Mouse (Mus musculus): ENCODE results near the gene Retreg3.

The Retreg3 gene

GRCm38 (mm10) chr11:101119761-101120544 is at the start of gene Retreg3, which contains the start of gene Tubg1:
Retreg3 (minus strand) TSS chr11:101119893.
Tubg1 (plus strand) TSS chr11:101119938.
- DNase-seq, result peak; percentile 97 to 100

- DNase-seq, result peak; percentile 19 to 23
These were observed 48.7 kb upstream of the Retreg3 start for GRCm38 (mm10) chr11:101168301-101168980.

DNA sequence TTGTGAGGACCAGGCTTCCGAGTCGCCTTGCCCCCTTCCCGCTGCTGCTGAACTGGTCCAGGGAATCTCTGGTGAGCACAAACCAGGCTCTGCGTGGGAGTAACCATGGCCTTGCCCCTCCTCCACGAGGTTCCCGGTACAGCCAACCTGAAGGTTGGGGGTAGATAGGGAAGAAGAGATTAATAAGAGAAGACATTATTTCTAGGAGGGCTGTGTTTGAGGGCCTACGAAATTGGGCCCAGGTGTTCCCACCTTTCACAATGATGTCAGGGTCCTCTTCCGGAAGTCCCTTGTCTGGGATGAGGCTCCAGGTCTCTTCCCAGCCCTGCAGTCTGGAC is 48.2 kb upstream of the Retreg3 start:
- DNase-seq, result peak; percentile 12 to 17

- peak in 1 of 2 experiments; percentile 18 for DNase-seq
These were observed 47.7 kb upstream of the Retreg3 start for GRCm38 (mm10) chr11:101167211-101167962.

DNA sequence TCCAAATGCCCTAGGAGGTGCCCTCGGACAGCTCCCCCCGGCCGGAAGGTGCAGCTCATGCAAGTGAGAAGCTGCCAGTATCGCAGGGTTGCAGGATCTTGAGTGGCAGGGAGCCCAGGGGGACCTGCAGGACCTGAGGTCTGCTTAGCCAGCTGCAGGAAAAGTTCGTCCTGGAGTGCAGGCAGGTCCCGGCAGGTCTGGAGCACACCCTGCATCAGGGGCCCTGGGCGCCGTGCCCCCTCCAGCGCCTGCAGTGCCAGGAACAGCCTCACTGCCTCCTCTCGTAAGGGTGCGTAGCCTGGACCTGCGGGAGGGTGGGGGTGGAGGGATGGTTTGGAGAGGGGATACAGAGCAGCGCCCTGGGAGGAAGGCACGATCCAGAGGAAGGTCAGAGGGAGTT is 46.7 kb upstream of the Retreg3 start:
- peak; percentile 28 to 31 for DNase-seq

GRCm38 (mm10) chr11:101164677-101165580 is 45.2 kb upstream of the Retreg3 start:
- peak; percentile 20 to 33 for DNase-seq

- DNase-seq, result peak in 1 of 2 experiments; percentile 11
These were observed 44.6 kb upstream of the Retreg3 start for GRCm38 (mm10) chr11:101164351-101164665.

DNA sequence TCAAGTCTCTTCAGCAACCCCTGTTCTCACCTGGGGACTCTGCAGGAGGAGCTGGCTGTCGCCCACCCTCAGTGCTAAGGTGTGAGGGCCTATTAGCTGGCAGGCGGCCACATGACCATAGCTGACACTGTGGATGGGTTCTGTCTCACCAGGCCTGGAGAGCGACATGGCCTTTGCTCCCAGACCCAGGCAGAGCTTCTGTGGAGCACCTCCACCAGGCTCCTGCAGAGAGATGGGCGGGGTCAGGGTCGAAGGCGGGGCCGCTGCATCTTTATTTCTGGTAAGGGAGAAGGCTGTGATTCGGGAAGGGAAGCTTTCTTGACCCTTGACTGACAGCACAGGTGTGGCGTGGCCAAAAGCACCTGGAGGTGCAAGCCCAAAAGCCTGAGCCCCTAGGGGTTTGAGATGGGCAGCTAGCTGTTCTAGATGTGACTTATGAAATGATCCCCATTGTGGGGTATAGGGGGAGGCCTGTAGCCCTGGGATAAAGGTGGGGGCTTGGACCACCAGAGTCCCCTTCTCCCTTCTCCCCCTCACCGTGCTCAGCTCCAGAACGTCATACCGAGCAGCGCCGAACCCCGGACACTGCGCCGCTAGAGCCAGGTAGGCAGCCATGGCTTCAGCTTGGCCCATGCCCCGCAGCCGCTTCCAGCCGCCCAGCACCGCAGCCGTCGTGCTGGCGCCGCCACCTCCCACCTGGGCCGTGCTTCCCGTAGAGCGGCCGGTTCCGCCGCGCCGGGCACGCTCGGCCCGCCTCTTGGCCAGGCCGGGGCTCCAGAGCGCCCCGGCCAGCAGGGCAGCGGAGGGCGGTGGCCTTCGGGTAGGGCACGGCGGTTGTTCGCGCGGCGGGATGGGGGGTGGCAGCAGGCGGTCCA is 44.0 kb upstream of the Retreg3 start:
- peak; percentile 34 to 50 for DNase-seq

GRCm38 (mm10) chr11:101162772-101163171 is 43.1 kb upstream of the Retreg3 start:
- peak; percentile 49 to 59 for DNase-seq

- DNase-seq, result peak in 1 of 2 experiments; percentile 9
These were observed 42.6 kb upstream of the Retreg3 start for GRCm38 (mm10) chr11:101162301-101162700.

DNA sequence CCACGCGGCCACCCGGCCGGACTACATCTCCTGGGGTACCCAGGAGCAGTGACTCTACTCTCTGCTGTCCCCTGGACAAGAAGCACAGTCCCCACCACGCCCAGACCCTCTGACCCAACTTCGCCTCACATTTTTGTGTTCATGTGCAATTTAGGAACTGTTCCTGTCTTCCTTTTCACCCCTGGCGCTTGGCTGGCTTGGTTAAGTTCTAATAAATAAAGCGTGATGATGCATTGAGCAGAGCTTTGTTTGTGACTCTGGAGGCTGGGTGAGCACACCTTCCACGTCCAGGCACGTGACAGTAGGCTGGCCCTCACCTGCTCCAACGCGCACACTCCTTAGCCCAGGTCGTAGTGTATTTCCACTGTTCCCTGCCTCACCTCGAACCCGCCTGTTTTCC is 41.9 kb upstream of the Retreg3 start:
- DNase-seq, result no peak

- DNase-seq, result peak; percentile 7 to 27
These were observed 41.4 kb upstream of the Retreg3 start for GRCm38 (mm10) chr11:101160981-101161505.

DNA sequence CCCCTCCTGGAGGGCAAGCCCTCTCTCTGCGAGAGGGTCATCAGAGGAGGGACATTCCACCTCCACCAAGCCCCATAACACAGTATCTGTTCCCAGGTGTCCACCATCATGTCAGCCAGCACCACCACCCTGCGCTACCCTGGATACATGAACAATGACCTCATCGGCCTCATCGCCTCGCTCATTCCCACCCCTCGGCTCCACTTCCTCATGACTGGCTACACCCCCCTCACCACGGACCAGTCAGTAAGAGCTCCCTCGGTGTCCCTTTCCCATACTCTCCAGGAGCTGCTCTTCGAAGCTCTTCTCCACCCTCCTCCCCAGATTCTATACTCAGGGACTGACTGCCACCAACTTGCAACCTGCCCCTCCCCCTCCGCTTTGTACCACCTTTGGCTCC is 40.5 kb upstream of the Retreg3 start:
- DNase-seq, result peak in 1 of 2 experiments; percentile 7

DNA sequence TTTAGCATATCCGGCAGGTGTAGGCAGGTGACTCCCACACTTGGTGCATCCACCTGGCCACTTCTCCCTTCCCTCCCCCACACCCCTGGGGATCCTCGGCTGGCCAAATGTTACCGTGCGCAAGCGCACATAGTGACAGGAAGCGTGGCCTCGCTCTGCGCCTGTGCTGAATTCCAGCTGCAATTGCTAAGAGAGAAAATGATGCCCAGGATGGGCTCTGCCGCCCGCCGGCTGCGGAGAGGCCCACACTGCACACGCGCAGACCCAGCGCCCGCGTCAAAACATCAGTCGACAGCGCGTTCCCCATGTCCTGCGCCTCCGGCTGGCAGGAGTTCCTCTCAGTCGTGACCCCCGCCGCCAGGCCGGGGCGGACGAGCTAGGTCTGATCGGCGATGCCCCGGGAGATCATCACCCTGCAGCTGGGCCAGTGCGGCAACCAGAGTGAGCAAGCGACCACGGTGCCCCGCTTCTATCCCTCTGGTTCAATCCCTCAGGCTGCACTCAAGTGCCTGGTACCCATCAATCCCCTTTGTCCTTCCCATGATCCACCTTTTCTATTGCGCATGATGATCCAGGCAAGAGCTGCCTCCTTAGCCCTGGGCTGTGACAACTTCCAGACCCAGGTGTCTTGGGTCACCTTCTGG is 36.2 kb upstream of the Retreg3 start, which contains the start of gene Tubg2:
Tubg2 (plus strand) TSS at position 180 of the 644 bp plus-strand sequence.
- peak; percentile 81 to 84 for DNase-seq

DNA sequence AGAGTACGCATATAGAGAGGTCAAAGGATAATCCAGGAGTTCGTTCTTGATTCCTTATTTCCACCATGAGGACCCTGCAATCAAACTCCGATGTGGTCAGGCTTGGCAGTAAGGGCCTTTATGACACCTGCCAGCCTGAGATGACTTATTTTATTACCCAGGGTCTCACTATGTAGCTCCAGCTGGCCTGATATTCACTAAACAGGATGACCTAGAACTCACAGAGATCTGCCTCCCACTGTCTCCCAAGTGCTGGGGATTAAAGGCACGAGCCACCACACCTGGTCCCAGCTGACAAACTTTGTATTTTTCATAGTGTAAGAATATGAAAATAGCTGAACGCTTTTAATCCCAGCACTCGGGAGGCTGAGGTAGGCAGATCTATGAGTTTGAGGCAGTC is 35.5 kb upstream of the Retreg3 start:
- no peak for DNase-seq

DNA sequence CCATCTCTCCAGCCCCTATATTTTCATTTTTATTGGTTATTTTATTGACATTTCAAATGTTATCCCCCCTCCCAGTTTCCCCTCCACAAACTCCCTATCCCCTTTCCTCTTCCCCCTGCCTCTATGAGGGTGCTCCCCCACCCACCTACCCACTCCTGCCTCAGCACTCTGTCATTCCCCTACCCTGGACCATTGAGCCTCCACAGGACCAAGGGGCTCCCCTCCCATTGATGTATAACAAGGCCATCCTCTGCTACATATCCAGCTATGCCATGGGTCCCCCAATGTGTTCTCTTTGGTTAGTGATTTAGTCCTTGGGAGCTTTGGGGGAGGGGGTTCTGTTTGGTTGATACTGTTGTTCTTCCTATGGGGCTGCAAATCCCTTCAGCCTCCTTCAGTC is 35.0 kb upstream of the Retreg3 start:
- DNase-seq, result no peak

GRCm38 (mm10) chr11:101152825-101153224 is 33.1 kb upstream of the Retreg3 start:
- DNase-seq, result no peak

DNA sequence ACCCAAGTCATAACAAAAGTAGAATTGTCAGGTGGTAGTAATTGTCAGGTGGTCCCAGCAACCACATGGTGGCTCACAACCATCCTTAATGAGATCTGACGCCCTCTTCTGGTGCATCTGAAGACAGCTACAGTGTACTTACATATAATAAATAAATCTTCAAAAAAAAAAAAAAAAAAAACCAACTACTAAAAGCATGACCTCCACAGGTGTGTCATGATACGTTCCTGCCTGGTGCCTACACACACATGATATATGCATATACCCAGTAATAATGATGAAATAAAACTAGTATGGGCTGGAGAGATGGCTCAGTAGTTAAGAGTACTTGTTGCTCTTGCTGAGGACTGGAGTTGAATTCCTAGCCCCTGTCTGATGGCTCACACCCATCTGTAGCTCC is 31.4 kb upstream of the Retreg3 start:
- no peak for DNase-seq

GRCm38 (mm10) chr11:101149178-101150105 is 29.7 kb upstream of the Retreg3 start:
- DNase-seq, result no peak
